Mouse (Mus musculus) lung, postnatal 0 days (tissue): ENCODE measurements around the gene Gramd1c.

Source experiments
- CTCF ChIP-seq: IDR thresholded peaks from 2 replicates; pipeline ENCODE4 v1.5.1; 2016; ENCODE audit warnings: antibody characterized with exemption, mild to moderate bottlenecking
- EP300 ChIP-seq: IDR thresholded peaks from 2 replicates; pipeline ENCODE4 v1.6.1; 2016; ENCODE audit warnings: antibody characterized with exemption, mild to moderate bottlenecking, control low read depth

DNA sequence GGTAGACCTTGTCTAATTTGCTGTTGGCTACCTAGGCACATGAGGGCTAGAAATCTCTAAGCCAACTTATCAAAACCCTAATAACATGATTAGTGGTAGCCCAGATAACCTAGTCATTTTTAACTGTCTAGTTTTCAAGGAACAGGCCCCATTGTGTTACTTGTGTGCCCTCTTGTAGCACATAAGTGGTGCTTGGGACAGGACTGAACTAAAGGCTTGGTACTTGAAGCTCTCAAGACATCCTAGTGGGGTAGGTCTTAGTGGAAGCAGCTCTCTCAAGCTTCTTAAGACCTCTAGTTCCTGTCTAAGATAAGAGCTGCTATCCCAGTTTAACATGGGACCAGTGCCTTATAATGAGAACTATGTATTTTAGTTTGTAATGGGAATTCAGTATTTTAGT, 132.6 kb downstream of the Gramd1c start:
- no peak for TF ChIP-seq CTCF
- no peak for TF ChIP-seq EP300
